Mouse (Mus musculus) A20 (cell line): ENCODE measurements at regions not wholly inside any gene's neighbourhood (a gene's known extent, or its start where the extent isn't known, plus 50 kb on each side); places are given as distances from the start of the nearest gene placed in this dataset.

Experiments
- DNase-seq: peaks from one replicate; pipeline ENCODE4 v3.0.0-alpha.2; 2011; ENCODE audit warnings: low read depth, low spot score

DNA sequence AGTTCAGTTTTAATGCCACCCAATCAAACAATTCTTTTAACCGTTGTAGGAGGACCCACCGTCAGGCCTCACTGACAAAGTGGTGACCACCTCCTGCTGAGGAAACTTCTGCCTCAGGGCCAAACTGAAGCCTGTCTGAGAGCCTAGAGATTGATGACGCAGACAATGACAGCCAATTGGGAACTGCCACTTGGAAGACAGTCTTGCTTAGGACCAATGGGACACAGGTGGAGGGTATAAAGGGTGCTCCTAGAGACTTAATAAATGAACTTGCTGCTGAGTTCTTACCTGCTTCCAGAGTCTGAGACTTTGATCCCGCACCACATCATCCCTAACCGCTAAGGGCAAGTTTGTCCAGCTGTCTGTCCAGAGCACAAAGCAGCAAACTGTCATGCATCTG, 80.0 kb downstream of the Tbx4 start:
- DNase-seq = peak; percentile 15

GRCm38 (mm10) chr11:85970287-85970686, 84.1 kb downstream of the Tbx4 start:
- no peak for DNase-seq

DNA sequence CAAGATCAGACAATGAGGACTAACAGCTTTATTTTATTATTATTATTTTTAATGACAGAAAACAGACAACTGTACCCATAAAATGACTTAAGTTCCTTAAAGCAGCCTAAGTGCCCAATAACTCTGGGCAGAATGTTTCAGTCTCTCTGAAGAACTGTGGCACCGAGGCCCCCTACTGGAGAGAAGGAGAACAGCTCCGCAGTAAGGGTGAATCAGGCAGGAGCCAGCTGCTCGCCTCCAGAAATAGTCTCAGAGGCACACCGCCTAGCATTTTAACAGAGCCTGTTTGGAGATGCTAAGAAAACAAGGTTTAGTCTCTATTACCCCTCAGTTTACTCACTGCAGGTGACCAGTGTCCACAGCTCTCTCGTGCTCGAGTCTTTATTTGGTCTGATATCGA, 86.2 kb downstream of the Tbx4 start:
- peak; percentile 81 for DNase-seq

DNA sequence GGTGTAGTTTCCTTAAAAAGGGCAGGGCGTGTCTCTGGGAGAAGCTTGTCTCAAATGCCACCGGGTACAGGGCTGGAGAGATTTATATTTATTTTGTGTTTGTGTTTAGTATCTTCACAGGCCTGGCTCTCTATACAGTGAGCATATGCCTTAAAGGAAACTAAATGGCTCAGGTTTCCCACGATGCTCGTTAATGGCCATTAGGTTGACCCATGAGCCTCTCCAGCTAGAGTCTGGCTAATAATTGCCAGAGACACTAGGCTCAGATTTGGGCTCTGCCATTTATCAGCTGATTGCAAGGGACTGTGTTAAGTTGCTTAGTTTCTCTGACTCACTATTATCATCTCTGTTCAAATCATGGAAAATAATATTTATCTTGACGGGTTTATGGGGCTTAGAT, 87.5 kb downstream of the Tbx4 start:
- DNase-seq = no peak

DNA sequence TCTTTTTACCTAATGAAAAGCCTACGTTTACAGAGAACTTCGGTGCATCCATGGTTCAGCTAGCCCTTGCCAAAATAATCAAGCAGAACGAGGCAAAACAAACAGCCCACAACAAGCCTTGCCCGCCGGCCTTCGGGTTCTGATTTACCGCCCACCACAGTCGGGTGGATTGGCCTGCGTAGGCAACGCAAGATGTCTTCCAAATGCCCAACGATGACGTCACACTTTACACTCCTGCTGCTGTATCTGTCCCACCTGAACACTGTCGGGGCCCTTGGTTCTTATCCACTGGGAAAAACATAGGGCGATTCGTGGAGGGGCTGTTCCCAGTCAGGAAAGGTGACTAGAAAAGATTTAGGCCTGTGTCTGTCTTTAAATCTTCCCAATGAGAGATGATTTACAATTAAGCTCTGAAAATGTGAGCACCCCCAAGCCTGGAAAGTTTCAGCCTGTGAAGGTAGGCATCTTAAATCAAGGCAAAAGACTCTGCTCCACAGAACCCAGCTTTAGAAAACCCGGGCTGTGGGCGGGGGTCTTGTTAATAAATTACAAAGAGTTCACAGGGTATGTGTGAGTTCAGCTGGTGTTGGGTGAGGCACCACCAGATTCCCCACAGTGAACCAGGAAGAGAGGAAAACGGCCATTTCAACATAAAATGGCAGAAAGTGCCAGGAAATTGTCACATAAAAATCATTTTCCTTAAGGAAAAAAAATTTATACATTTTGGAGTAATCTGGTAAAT, 90.6 kb downstream of the Tbx4 start:
- no peak for DNase-seq

DNA sequence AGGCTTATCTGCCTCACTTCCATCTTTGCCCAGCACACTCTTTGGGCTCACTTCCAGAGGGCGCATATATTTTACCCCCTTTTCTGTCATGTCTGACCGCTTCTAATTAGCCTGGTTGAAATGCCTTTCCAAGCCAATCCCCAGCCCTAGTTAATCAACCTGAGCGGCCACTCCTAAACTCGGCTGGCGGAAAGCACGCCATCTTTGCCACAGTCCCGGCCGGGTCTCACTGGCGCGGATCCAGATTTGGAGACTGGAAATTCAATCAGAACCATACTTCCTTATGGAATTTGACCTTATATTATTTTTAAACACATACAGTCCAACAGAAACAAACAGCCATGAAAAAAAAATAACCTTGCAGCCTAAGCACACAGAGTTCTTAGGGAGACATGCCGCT, 94.2 kb downstream of the Tbx4 start:
- DNase-seq = no peak

GRCm38 (mm10) chr11:85981561-85981960, 95.3 kb downstream of the Tbx4 start:
- DNase-seq = no peak

GRCm38 (mm10) chr11:85986338-85986737, 100.1 kb downstream of the Tbx4 start:
- no peak for DNase-seq

- DNase-seq = no peak
Measured at GRCm38 (mm10) chr11:85987181-85987580, 101.0 kb downstream of the Tbx4 start.

GRCm38 (mm10) chr11:85989536-85989935, 103.3 kb downstream of the Tbx4 start:
- no peak for DNase-seq

DNA sequence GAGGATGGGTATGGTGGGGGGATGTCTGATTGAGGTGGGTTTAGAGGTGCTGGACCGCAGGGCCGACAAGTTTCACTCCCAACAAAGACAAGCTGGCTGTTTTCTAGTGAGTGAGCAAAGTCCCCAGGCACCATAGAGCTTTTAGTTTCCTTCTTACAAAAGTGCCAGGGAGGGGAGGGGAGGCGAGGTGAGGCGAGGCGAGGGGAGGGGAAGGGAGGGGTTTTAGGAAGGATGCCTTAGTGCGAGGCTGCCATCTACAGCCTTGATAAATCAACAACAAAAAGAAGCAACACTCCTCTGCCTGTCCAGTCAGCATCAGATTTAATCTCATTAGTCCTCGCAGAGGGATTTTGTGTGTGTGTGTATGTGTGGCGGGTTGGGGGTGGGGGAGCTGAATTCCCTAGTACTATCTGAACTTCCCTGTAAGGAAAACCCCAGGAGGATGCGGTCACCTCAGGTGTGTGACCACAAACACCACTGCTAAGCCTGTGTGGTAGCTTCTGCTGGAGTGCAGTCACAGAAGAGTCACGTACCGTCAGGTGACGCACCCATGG, 103.8 kb downstream of the Tbx4 start:
- peak; percentile 93 for DNase-seq

GRCm38 (mm10) chr11:85995318-85996095, 109.3 kb downstream of the Tbx4 start:
- DNase-seq = no peak

DNA sequence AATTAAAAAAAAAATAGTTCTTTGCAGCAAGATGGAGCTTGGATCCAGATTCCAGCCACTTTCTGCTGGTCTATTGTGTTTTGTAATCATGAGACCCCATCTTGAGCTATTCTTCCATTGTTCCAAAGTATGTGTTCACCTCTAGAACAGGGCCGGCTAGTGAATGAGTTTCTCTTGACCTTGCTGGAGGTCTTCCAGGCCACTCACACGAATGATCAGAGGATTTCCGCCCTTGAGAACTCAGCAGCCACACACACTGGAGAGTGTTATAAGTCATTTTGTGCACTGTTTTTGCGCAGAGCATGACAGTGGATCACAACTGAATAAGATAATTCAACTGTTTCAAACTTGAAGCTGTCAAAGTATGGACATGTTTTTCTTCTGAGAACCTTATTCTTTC, 110.5 kb downstream of the Tbx4 start:
- no peak for DNase-seq

- DNase-seq = no peak
Measured at GRCm38 (mm10) chr11:86003341-86003740, 117.1 kb downstream of the Tbx4 start.

GRCm38 (mm10) chr11:86005284-86005683, 119.1 kb downstream of the Tbx4 start:
- no peak for DNase-seq

GRCm38 (mm10) chr11:86005899-86006445, 119.8 kb downstream of the Tbx4 start:
- no peak for DNase-seq

GRCm38 (mm10) chr11:86006859-86007258, 120.6 kb downstream of the Tbx4 start:
- no peak for DNase-seq
